Mouse (Mus musculus) liver, adult 2 months (tissue): ENCODE measurements around the gene Serpine3. TPM values are rescaled to one million over a fixed set of nuclear protein-coding genes. Genes with fewer than 3 reads are reported as not detected.

Experiments used
- DNase-seq: peaks from one replicate; pipeline ENCODE4 v3.0.0-alpha.2; 2011; ENCODE audit warnings: low read depth, low spot score; ENCODE audit errors: extremely low read depth
- H3K27ac ChIP-seq: fragments of 200-500 bp; replicated peaks from 2 replicates; pipeline ENCODE4 v1.5.1; 2012; ENCODE audit warnings: low read depth, mild to moderate bottlenecking, control low read depth, inconsistent platforms, low read length; ENCODE audit not compliant: insufficient read depth
- H3K27me3 ChIP-seq: fragments of 200-500 bp; 2 replicates; pipeline ENCODE4 v1.6.1; 2012; ENCODE audit warnings: mild to moderate bottlenecking, moderate library complexity, low read length, inconsistent platforms; ENCODE audit not compliant: control insufficient read depth, insufficient read depth
- H3K36me3 ChIP-seq: fragments of 200-500 bp; 2 replicates; pipeline ENCODE4 v1.6.1; 2012; ENCODE audit warnings: low read length, inconsistent platforms; ENCODE audit not compliant: control insufficient read depth, insufficient read depth
- H3K4me1 ChIP-seq: fragments of 200-500 bp; 2 replicates; pipeline ENCODE4 v1.6.1; 2011; ENCODE audit warnings: low read length; ENCODE audit not compliant: control insufficient read depth, insufficient read depth
- H3K4me3 ChIP-seq: fragments of 200-500 bp; 2 replicates; pipeline ENCODE4 v1.5.1; 2011; ENCODE audit warnings: low read depth, mild to moderate bottlenecking, control low read depth, low read length, moderate library complexity; ENCODE audit not compliant: insufficient read depth
- H3K79me2 ChIP-seq: fragments of 200-500 bp; 2 replicates; pipeline ENCODE4 v1.6.1; 2012; ENCODE audit warnings: inconsistent platforms, mild to moderate bottlenecking, low read length, moderate library complexity; ENCODE audit not compliant: control insufficient read depth, insufficient read depth
- H3K9ac ChIP-seq: fragments of 200-500 bp; 2 replicates; pipeline ENCODE4 v1.6.1; 2012; ENCODE audit warnings: low read depth, mild to moderate bottlenecking, control low read depth, inconsistent platforms, low read length
- CTCF ChIP-seq: fragments of 200-500 bp; IDR thresholded peaks from 2 replicates; pipeline ENCODE4 v1.5.1; 2011; ENCODE audit warnings: low read depth, low read length, control low read depth
- POLR2A ChIP-seq: fragments of 200-500 bp; IDR thresholded peaks from 2 replicates; pipeline ENCODE4 v1.6.1; 2011; ENCODE audit warnings: low read length, control low read depth; ENCODE audit not compliant: insufficient read depth; ENCODE audit errors: extremely low read depth
- WGBS: fragments of 180-500 bp; shearing (Covaris S2); methylation state at CpG from one replicate; pipeline ENCODE4 v1.1.7; 2018; 5-methylcytosine and 5-hydroxymethylcytosine counted together
- polyA plus RNA-seq: library from polyadenylated mRNA; depleted of rRNA; stranded (reverse); fragments of >200 nt; gene quantifications from 2 replicates; pipeline ENCODE4 v1.2.3, GENCODE M21; 2012; rRNA removed
- total RNA-seq: library from RNA; depleted of rRNA; stranded (reverse); fragments of >200 nt; gene quantifications from 2 replicates; pipeline ENCODE4 v1.2.3, GENCODE M21; 2014; rRNA removed

The Serpine3 gene
- total RNA-seq (0.07 and 0.09 TPM in 2 replicates), polyA plus RNA-seq (0.06 TPM in 1 of 2 replicates, not detected in the other)

- H3K4me3 ChIP-seq = no peak within 1 kb of the TSS
- H3K4me1 ChIP-seq = peaks cover 2% of the 10 kb centered on the region; the same call in 1 of the 2 replicates
- no peak for DNase-seq
- no peak within 1 kb of the TSS for H3K27ac ChIP-seq
- H3K79me2 ChIP-seq = no peaks in the 10 kb centered on the region
- H3K27me3 ChIP-seq = no peaks in the 10 kb centered on the region
- no peaks in the 10 kb centered on the region for H3K36me3 ChIP-seq
- 86% methylated on average over 8 of the region's 8 CpGs for WGBS
- H3K9ac ChIP-seq = no peak within 1 kb of the TSS
- no peak for TF ChIP-seq POLR2A
- no peak for TF ChIP-seq CTCF
Measured at GRCm38 (mm10) chr14:62663367-62663766, at the start of gene Serpine3. Gene Serpine3 (plus strand): TSS chr14:62663667.

GRCm38 (mm10) chr14:62622393-62622792 is 41.1 kb upstream of the Serpine3 start:
- WGBS = 93% methylated on average over 3 of the region's 3 CpGs
- no peak overlapping the region for H3K9ac ChIP-seq

GRCm38 (mm10) chr14:62627951-62628350 is 35.5 kb upstream of the Serpine3 start:
- no peaks in the 10 kb centered on the region for H3K79me2 ChIP-seq
- WGBS = 93% methylated on average over 5 of the region's 5 CpGs
- TF ChIP-seq POLR2A (no peak), CTCF (no peak)
- no peak overlapping the region for H3K9ac ChIP-seq
- no peak for DNase-seq
- no peaks in the 10 kb centered on the region for H3K36me3 ChIP-seq
- H3K4me1 ChIP-seq = no peaks in the 10 kb centered on the region
- no peaks in the 10 kb centered on the region for H3K27me3 ChIP-seq
- H3K27ac ChIP-seq = no peak overlapping the region
- no peak overlapping the region for H3K4me3 ChIP-seq

More at GRCm38 (mm10) chr14:62622393-62622792, 41.1 kb upstream of the Serpine3 start:
- no peak overlapping the region for H3K4me3 ChIP-seq
- no peaks in the 10 kb centered on the region for H3K27me3 ChIP-seq
- DNase-seq = no peak
- no peak overlapping the region for H3K27ac ChIP-seq
- TF ChIP-seq CTCF (no peak), POLR2A (no peak)
- H3K4me1 ChIP-seq = no peaks in the 10 kb centered on the region
- H3K36me3 ChIP-seq = no peaks in the 10 kb centered on the region
- H3K79me2 ChIP-seq = no peaks in the 10 kb centered on the region

GRCm38 (mm10) chr14:62637436-62638344 is 25.8 kb upstream of the Serpine3 start:
- H3K4me3 ChIP-seq = no peak overlapping the region
- no peaks in the 10 kb centered on the region for H3K27me3 ChIP-seq
- no peak overlapping the region for H3K9ac ChIP-seq
- WGBS = 51% methylated on average over 9 of the region's 9 CpGs
- DNase-seq = no peak
- no peaks in the 10 kb centered on the region for H3K36me3 ChIP-seq
- H3K27ac ChIP-seq = no peak overlapping the region
- no peaks in the 10 kb centered on the region for H3K79me2 ChIP-seq
- TF ChIP-seq CTCF = no peak
- TF ChIP-seq POLR2A = no peak
- no peaks in the 10 kb centered on the region for H3K4me1 ChIP-seq

GRCm38 (mm10) chr14:62638345-62638702 is 25.1 kb upstream of the Serpine3 start:
- Histone ChIP-seq H3K79me2 (no peaks in the 10 kb centered on the region), H3K4me1 (no peaks in the 10 kb centered on the region), H3K9ac (no peak overlapping the region), H3K27ac (no peak overlapping the region), H3K27me3 (no peaks in the 10 kb centered on the region), H3K36me3 (no peaks in the 10 kb centered on the region), H3K4me3 (no peak overlapping the region)
- DNase-seq = no peak
- no peak for TF ChIP-seq POLR2A
- no peak for TF ChIP-seq CTCF
- 67% methylated on average over 6 of the region's 6 CpGs for WGBS

- no peaks in the 10 kb centered on the region for H3K27me3 ChIP-seq
- DNase-seq = peak; percentile 13
- no peak overlapping the region for H3K4me3 ChIP-seq
- H3K36me3 ChIP-seq = no peaks in the 10 kb centered on the region
- H3K4me1 ChIP-seq = no peaks in the 10 kb centered on the region
- H3K79me2 ChIP-seq = no peaks in the 10 kb centered on the region
- peak; percentile 51 for TF ChIP-seq CTCF
- TF ChIP-seq POLR2A = no peak
- no peak overlapping the region for H3K9ac ChIP-seq
- H3K27ac ChIP-seq = no peak overlapping the region
- 46% methylated on average over 6 of the region's 6 CpGs for WGBS
Measured at GRCm38 (mm10) chr14:62639111-62639510, 24.4 kb upstream of the Serpine3 start.
